Mouse (Mus musculus): ENCODE measurements around the gene Bmp8a.
"Not testable (repeated sequence)": the region's sequence is repeated elsewhere in the genome, so short reads cannot be mapped to it uniquely, and the experiment has no call there.

GRCm38 (mm10) chr4:123283675-123284064 lies 59.4 kb downstream of the Bmp8a start:
- TF ChIP-seq POLR2A (IDR thresholded peaks at IDR 0.05; ENCODE audit: control insufficient read depth, low read depth, low read length); CTCF (IDR thresholded peaks at IDR 0.05; ENCODE audit: control insufficient read depth, insufficient read depth, insufficient replicate concordance, low read depth, low read length): not testable (repeated sequence)

All from testis, adult 2 months (tissue).